Mouse (Mus musculus): ENCODE data around the gene Tcf12. TPM values are rescaled to one million over a fixed set of nuclear protein-coding genes. Genes with fewer than 3 reads are reported as not detected.

The Tcf12 gene
- 49.5 and 50.5 TPM in 2 replicates for polyA plus RNA-seq (2015; fragmentation: Nextera tagmentation; extraction: Ambion mirVana)

GRCm38 (mm10) chr9:72111622-72112550, at the start of gene Tcf12:
TSS of gene Tcf12 (minus strand) at chr9:72111871.

Small RNAs within 50 kb of the gene (microRNA-seq; reads per million reads assigned to microRNA genes)
- gene Gm27450 = not detected

Other genes with a start within 250 kb of the Tcf12 start
- 20.2 and 22.2 TPM in 2 replicates for gene Zfp280d, start 163.0 kb upstream of the Tcf12 start, polyA plus RNA-seq (2015; fragmentation: Nextera tagmentation; extraction: Ambion mirVana)